Mouse (Mus musculus) intestine, embryonic 14.5 days (tissue): ENCODE data around the gene Atp8a2. TPM values are rescaled to one million over a fixed set of nuclear protein-coding genes. Genes with fewer than 3 reads are reported as not detected.

Experiments
- ATAC-seq: fragments of 200-750 bp; cut with Nextera tagmentation; replicated peaks from 2 replicates; pipeline ENCODE4 v1.8.0; 2017; ENCODE audit warnings: low read depth, moderate number of reproducible peaks, moderate TSS enrichment, moderate library complexity; ENCODE audit not compliant: low FRiP score, low TSS enrichment
- DNase-seq: peaks from one replicate; pipeline ENCODE4 v3.0.0-alpha.2; 2018; ENCODE audit warnings: low spot score
- H3K27ac ChIP-seq: fragments of 300-500 bp; sonication (generic); 2 replicates; pipeline ENCODE4 v1.5.1; 2014; ENCODE audit warnings: low read depth, mild to moderate bottlenecking, control low read depth
- H3K27me3 ChIP-seq: fragments of 300-500 bp; sonication (generic); replicated peaks from 2 replicates; pipeline ENCODE4 v1.6.1; 2014; ENCODE audit warnings: low read length, control low read depth; ENCODE audit not compliant: control insufficient read depth, insufficient read depth
- H3K36me3 ChIP-seq: fragments of 300-500 bp; sonication (generic); 2 replicates; pipeline ENCODE4 v1.6.1; 2014; ENCODE audit warnings: low read length, control low read depth; ENCODE audit not compliant: control insufficient read depth, insufficient read depth
- H3K4me1 ChIP-seq: fragments of 300-500 bp; sonication (generic); replicated peaks from 2 replicates; pipeline ENCODE4 v1.6.1; 2014; ENCODE audit warnings: low read length, control low read depth, mixed read lengths; ENCODE audit not compliant: control insufficient read depth, insufficient read depth
- H3K4me2 ChIP-seq: fragments of 300-500 bp; sonication (generic); 2 replicates; pipeline ENCODE4 v1.6.1; 2014; ENCODE audit warnings: low read length
- H3K4me3 ChIP-seq: fragments of 300-500 bp; sonication (generic); 2 replicates; pipeline ENCODE4 v1.5.1; 2014; ENCODE audit warnings: low read depth, low read length, control low read depth, mixed read lengths
- H3K9ac ChIP-seq: fragments of 300-500 bp; sonication (generic); 2 replicates; pipeline ENCODE4 v1.6.1; 2014; ENCODE audit warnings: mild to moderate bottlenecking, low read length
- H3K9me3 ChIP-seq: fragments of 300-500 bp; sonication (generic); 2 replicates; pipeline ENCODE4 v1.6.1; 2016; ENCODE audit warnings: low read length, control low read depth; ENCODE audit not compliant: control insufficient read depth
- WGBS: fragments of 180-500 bp; shearing (Covaris S2); extraction: QIAGEN DNeasy Blood & Tissue Kit; methylation state at CpG from one replicate; pipeline ENCODE4 v1.1.7; 2014; 5-methylcytosine and 5-hydroxymethylcytosine counted together
- polyA plus RNA-seq: library from polyadenylated mRNA; unstranded; fragments of >200 nt; fragmentation: Nextera tagmentation; extraction: Ambion mirVana; gene quantifications from 2 replicates; pipeline ENCODE4 v1.2.1, GENCODE M21; 2014

Gene Atp8a2
- polyA plus RNA-seq, 1 experiment from 2014 or later, result 9.0 TPM

- WGBS, result 33% methylated on average over 5 of the region's 5 CpGs
- no peak for DNase-seq
- no peak overlapping the region for H3K4me3 ChIP-seq
- no peak overlapping the region for H3K4me2 ChIP-seq
- H3K27ac ChIP-seq, result no peak overlapping the region
- no peaks in the 10 kb centered on the region for H3K27me3 ChIP-seq
- no peak for ATAC-seq
- no peak overlapping the region for H3K9ac ChIP-seq
- H3K36me3 ChIP-seq, result no peaks in the 10 kb centered on the region
- H3K9me3 ChIP-seq, result no peaks in the 10 kb centered on the region
- H3K4me1 ChIP-seq, result peaks cover 21% of the 10 kb centered on the region
Measured at GRCm38 (mm10) chr14:59701492-59701891, 495.5 kb downstream of the Atp8a2 start.

- no peak overlapping the region for H3K9ac ChIP-seq
- H3K36me3 ChIP-seq, result no peaks in the 10 kb centered on the region
- H3K27me3 ChIP-seq, result no peaks in the 10 kb centered on the region
- no peak overlapping the region for H3K27ac ChIP-seq
- DNase-seq (no peak), ATAC-seq (no peak)
- WGBS, result 66% methylated on average over 4 of the region's 4 CpGs
- no peak overlapping the region for H3K4me2 ChIP-seq
- H3K9me3 ChIP-seq, result no peaks in the 10 kb centered on the region
- 0 out of 2 replicates have a peak, but pooled peaks cover 4% of the 10 kb centered on the region for H3K4me1 ChIP-seq
- no peak overlapping the region for H3K4me3 ChIP-seq
Measured at GRCm38 (mm10) chr14:59695160-59695559, 501.8 kb downstream of the Atp8a2 start.

DNA sequence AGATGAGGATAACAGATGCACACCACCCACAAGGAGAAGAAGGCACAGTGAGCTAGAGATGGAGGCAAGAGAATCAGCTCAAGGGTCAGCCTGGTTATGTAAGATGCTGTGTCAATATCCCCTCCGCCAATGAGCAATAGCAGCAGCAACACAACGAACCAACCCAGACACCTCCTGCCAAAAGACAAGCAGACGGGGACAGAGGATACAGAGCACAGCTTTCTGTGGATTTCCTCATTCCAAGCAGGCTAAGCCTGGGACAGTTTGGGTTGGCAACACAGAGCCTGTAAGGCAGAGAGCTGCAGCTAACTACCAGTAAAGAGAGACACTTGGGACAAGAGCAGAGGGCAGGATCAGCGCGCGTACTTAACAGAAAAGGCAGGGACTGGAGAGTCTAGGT, 504.8 kb downstream of the Atp8a2 start:
- H3K9me3 ChIP-seq, result no peaks in the 10 kb centered on the region
- no peak for DNase-seq
- no peaks in the 10 kb centered on the region for H3K27me3 ChIP-seq
- H3K4me1 ChIP-seq, result 0 out of 2 replicates have a peak, but pooled peaks cover 3% of the 10 kb centered on the region
- no peak overlapping the region for H3K4me3 ChIP-seq
- no peak overlapping the region for H3K4me2 ChIP-seq
- 70% methylated on average over 6 of the region's 6 CpGs for WGBS
- no peak for ATAC-seq
- no peak overlapping the region for H3K9ac ChIP-seq
- H3K36me3 ChIP-seq, result no peaks in the 10 kb centered on the region
- H3K27ac ChIP-seq, result no peak overlapping the region

- H3K9ac ChIP-seq, result no peak overlapping the region
Measured at GRCm38 (mm10) chr14:59691402-59691801, 505.6 kb downstream of the Atp8a2 start.

GRCm38 (mm10) chr14:59690954-59691353, 506.0 kb downstream of the Atp8a2 start:
- Histone ChIP-seq H3K27me3 (no peaks in the 10 kb centered on the region), H3K9ac (no peak overlapping the region), H3K36me3 (no peaks in the 10 kb centered on the region), H3K9me3 (no peaks in the 10 kb centered on the region), H3K4me3 (no peak overlapping the region), H3K4me2 (no peak overlapping the region), H3K27ac (no peak overlapping the region), H3K4me1 (peaks cover 3% of the 10 kb centered on the region; the same call in 1 of the 2 replicates)
- DNase-seq (no peak), ATAC-seq (no peak)
- 72% methylated on average over 12 of the region's 12 CpGs for WGBS

More at GRCm38 (mm10) chr14:59691402-59691801, 505.6 kb downstream of the Atp8a2 start:
- no peak for ATAC-seq
- Histone ChIP-seq H3K36me3 (no peaks in the 10 kb centered on the region), H3K27ac (no peak overlapping the region), H3K27me3 (no peaks in the 10 kb centered on the region), H3K4me2 (no peak overlapping the region), H3K4me3 (no peak overlapping the region), H3K9me3 (no peaks in the 10 kb centered on the region), H3K4me1 (0 out of 2 replicates have a peak, but pooled peaks cover 3% of the 10 kb centered on the region)
- WGBS, result 53% methylated on average over 13 of the region's 13 CpGs
- no peak for DNase-seq

DNA sequence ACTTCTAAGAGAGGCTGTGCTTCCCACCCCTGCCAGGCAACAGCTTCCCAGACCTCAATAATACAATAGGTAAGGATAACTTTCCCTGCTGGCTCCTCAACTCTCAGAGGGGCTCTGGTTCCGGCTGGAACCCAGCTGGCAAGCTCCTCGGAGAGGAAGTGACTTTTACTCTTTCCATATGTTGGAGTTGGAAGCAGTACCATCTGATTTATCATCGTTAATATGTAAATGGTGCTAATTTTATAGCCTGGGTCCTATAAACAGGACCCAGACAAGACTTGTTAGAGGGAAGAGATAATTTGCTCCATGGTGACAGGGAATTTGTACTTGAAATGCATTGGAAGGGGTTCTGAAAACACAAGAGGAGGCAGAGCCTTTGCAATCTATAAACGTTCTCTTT, 507.4 kb downstream of the Atp8a2 start:
- Histone ChIP-seq H3K9ac (no peak overlapping the region), H3K4me2 (no peak overlapping the region), H3K36me3 (no peaks in the 10 kb centered on the region), H3K27me3 (no peaks in the 10 kb centered on the region), H3K4me1 (peaks cover 3% of the 10 kb centered on the region; the same call in 1 of the 2 replicates), H3K9me3 (no peaks in the 10 kb centered on the region), H3K27ac (no peak overlapping the region), H3K4me3 (no peak overlapping the region)
- WGBS, result 41% methylated on average over 4 of the region's 4 CpGs
- ATAC-seq (no peak), DNase-seq (no peak)

DNA sequence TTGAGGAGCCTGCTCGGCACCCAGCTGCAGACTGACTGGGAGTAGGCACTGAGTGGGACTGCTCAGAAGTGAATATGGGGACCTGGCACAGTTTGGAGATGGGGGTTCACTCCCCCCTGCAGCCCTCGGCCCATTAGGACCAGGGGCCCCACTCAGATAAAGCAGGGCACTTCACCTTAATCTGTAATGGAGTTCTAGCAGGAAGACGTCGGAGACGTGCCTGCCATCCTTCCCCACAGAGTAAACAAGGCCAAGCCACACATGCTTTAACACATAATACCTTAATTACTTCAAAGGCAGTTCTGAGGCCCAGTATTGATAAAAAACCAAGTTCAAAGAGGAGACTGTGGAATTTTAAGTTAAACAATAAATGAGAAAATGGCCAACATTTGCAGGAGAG, 510.8 kb downstream of the Atp8a2 start:
- 53% methylated on average over 5 of the region's 5 CpGs for WGBS
- Histone ChIP-seq H3K27me3 (no peaks in the 10 kb centered on the region), H3K36me3 (no peaks in the 10 kb centered on the region), H3K4me3 (no peak overlapping the region), H3K4me1 (peaks cover 3% of the 10 kb centered on the region; the same call in 1 of the 2 replicates), H3K27ac (no peak overlapping the region), H3K9me3 (no peaks in the 10 kb centered on the region), H3K9ac (no peak overlapping the region), H3K4me2 (no peak overlapping the region)
- ATAC-seq (no peak), DNase-seq (no peak)

- Histone ChIP-seq H3K4me1 (peaks cover 3% of the 10 kb centered on the region; the same call in 1 of the 2 replicates), H3K4me2 (no peak overlapping the region), H3K9me3 (no peaks in the 10 kb centered on the region), H3K9ac (no peak overlapping the region), H3K27me3 (no peaks in the 10 kb centered on the region), H3K36me3 (no peaks in the 10 kb centered on the region), H3K27ac (no peak overlapping the region), H3K4me3 (no peak overlapping the region)
- DNase-seq (no peak), ATAC-seq (no peak)
- 60% methylated on average over 8 of the region's 8 CpGs for WGBS
Measured at GRCm38 (mm10) chr14:59685343-59685742, 511.6 kb downstream of the Atp8a2 start.

- no peak for DNase-seq
- no peak for ATAC-seq
- Histone ChIP-seq H3K27me3 (no peaks in the 10 kb centered on the region), H3K27ac (no peak overlapping the region), H3K36me3 (no peaks in the 10 kb centered on the region), H3K4me2 (no peak overlapping the region), H3K9me3 (no peaks in the 10 kb centered on the region), H3K9ac (no peak overlapping the region), H3K4me3 (no peak overlapping the region), H3K4me1 (no peaks in the 10 kb centered on the region; the same call in 1 of the 2 replicates)
- 61% methylated on average over 4 of the region's 4 CpGs for WGBS
Measured at GRCm38 (mm10) chr14:59681906-59682305, 515.1 kb downstream of the Atp8a2 start.
